Mouse (Mus musculus) B cell, adult (primary cell): ENCODE measurements around the gene Fndc3a. TPM values are rescaled to one million over a fixed set of nuclear protein-coding genes. Genes with fewer than 3 reads are reported as not detected.

ENCODE experiments used
- total RNA-seq: library from RNA; stranded (reverse); gene quantifications from 4 replicates; pipeline ENCODE4 v1.2.4, GENCODE M21; 2023; ENCODE audit not compliant: inconsistent age

The Fndc3a gene
- total RNA-seq: 70.5 to 82.9 TPM (median 77.4 TPM) in 4 replicates

GRCm38 (mm10) chr14:72709710-72710340, at the start of gene Fndc3a:
Gene Fndc3a (minus strand): TSS chr14:72710003.

GRCm38 (mm10) chr14:72491738-72492137, 218.1 kb downstream of the Fndc3a start, which contains the start of gene Gm9195:
Gene Gm9195 (minus strand): TSS chr14:72491838.

Other genes with a start within 250 kb of the Fndc3a start
- not detected in 4 replicates for gene Gm9195, start 218.2 kb downstream of the Fndc3a start, total RNA-seq